Mouse (Mus musculus) testis, adult 2 months (tissue): ENCODE data around the gene Kng2. TPM values are rescaled to one million over a fixed set of nuclear protein-coding genes. Genes with fewer than 3 reads are reported as not detected.
"Not testable (repeated sequence)": the region's sequence is repeated elsewhere in the genome, so short reads cannot be mapped to it uniquely, and the experiment has no call there.

ENCODE experiments used
- H3K27ac ChIP-seq: fragments of 200-500 bp; 2 replicates; pipeline ENCODE4 v1.5.1; 2012; ENCODE audit warnings: low read depth, low read length; ENCODE audit not compliant: control insufficient read depth, insufficient read depth
- H3K27me3 ChIP-seq: fragments of 200-500 bp; 2 replicates; pipeline ENCODE4 v1.6.1; 2012; ENCODE audit warnings: mild to moderate bottlenecking, low read length, moderate library complexity; ENCODE audit not compliant: control insufficient read depth, insufficient read depth
- H3K36me3 ChIP-seq: fragments of 200-500 bp; 2 replicates; pipeline ENCODE4 v1.6.1; 2012; ENCODE audit warnings: mild to moderate bottlenecking, low read length; ENCODE audit not compliant: control insufficient read depth, insufficient read depth
- H3K4me1 ChIP-seq: fragments of 200-500 bp; 2 replicates; pipeline ENCODE4 v1.6.1; 2012; ENCODE audit warnings: low read length; ENCODE audit not compliant: control insufficient read depth, insufficient read depth
- H3K4me3 ChIP-seq: fragments of 200-500 bp; 2 replicates; pipeline ENCODE4 v1.5.1; 2012; ENCODE audit warnings: low read depth, mild to moderate bottlenecking, low read length, moderate library complexity, mixed read lengths; ENCODE audit not compliant: control insufficient read depth
- CTCF ChIP-seq: fragments of 200-500 bp; IDR thresholded peaks from 2 replicates; pipeline ENCODE4 v1.5.1; 2012; ENCODE audit warnings: low read depth, mild to moderate bottlenecking, inconsistent platforms, low read length, moderate library complexity; ENCODE audit not compliant: control insufficient read depth, insufficient read depth, insufficient replicate concordance
- POLR2A ChIP-seq: fragments of 200-500 bp; IDR thresholded peaks from 2 replicates; pipeline ENCODE4 v1.6.1; 2012; ENCODE audit warnings: low read depth, mild to moderate bottlenecking, inconsistent platforms, low read length, moderate library complexity; ENCODE audit not compliant: control insufficient read depth
- polyA plus RNA-seq: library from polyadenylated mRNA; depleted of rRNA; stranded (reverse); fragments of >200 nt; gene quantifications from 2 replicates; pipeline ENCODE4 v1.2.3, GENCODE M21; 2012; rRNA removed

Kng2 gene
- 0.40 TPM in 1 of 2 replicates, not detected in the other for polyA plus RNA-seq

- H3K27me3 ChIP-seq, H3K27ac ChIP-seq, H3K4me1 ChIP-seq, H3K4me3 ChIP-seq, H3K36me3 ChIP-seq: not testable (repeated sequence)
These were observed at the start of gene Kng2 for GRCm38 (mm10) chr16:23028966-23029600. TSS of gene Kng2 (minus strand) at chr16:23029482.

DNA sequence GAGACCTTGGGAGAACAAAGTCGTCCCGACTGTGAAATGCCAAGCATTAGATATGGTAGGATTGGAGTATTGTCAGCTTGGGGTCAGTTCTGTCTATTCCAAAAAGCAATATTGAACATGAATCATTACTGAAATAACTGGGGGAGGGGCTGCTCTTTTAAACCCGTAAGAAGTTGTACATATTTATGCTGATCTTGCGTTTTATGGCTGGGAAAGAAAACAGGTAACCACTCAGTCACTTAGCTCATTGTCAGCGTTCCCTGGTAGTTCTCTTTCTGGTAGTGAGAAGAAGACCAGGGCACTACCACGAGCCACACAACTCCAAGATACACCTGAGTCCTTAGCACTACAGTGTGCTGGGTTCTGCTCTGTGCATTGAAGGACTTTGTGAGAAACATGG lies 48.2 kb upstream of the Kng2 start:
- H3K27ac ChIP-seq, H3K36me3 ChIP-seq, H3K4me3 ChIP-seq, H3K4me1 ChIP-seq, H3K27me3 ChIP-seq: not testable (repeated sequence)

- not testable (repeated sequence) for H3K36me3 ChIP-seq, H3K4me1 ChIP-seq, H3K27ac ChIP-seq, H3K27me3 ChIP-seq, H3K4me3 ChIP-seq
These were observed 31.6 kb upstream of the Kng2 start for GRCm38 (mm10) chr16:23060781-23061325.

DNA sequence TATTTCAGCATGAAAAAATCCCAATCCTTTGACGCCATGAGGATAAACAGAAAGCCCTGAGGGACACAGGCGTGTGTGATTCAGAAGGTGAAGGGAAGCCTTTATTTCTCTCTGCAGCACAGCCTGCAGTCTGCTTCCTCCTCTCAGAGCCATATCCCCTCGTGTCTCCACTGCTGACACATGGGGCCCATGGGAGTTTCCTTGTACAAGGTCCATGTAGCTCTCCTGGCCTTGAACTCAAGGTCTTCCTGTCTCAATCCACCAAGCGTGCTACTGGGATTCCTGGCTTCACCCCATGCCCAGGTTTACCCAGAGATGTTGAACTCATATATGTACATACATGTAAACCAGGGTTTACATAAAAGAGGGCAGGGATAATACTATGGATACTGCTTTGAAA lies 30.3 kb upstream of the Kng2 start:
- not testable (repeated sequence) for H3K4me3 ChIP-seq, H3K27me3 ChIP-seq, H3K36me3 ChIP-seq, H3K4me1 ChIP-seq, H3K27ac ChIP-seq

DNA sequence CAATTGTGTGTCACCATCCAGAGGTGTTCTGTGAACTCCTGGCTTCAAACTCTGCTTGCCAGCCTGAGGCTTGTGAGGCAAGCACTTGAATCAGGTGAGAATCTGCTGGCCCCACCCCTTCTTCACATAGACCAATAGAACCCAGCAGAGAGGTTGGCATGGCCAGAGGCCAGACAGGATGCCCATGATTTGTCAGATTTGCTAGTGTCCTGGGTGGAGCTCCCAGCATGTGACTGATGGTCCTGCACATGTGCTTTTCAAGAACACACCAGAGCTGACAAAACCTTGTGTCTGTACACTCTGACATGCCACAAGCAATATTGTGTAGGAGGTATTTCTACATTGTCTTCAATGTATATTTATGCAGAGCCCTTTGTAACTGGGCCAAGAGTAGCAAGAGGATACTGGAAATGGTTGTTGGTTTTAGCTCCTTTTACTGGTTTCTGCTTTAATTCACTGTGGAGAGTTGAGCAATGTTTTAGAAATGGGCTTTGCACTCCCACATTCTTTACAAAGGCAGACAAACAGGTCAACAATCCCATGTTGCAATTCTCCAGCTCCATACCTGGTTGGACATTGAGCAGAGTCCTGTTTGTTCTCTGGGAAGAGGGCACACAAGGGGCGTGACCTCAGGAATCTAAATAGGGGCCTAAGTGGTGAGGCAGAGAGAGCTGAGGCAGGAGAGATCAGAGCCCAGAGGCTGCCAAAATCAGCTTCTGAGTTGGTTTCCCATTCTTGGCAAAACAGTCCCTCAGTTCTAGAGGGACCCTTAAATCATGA lies 28.6 kb upstream of the Kng2 start, which contains the start of gene Kng1:
TSS of gene Kng1 (plus strand) at position 198 of the 780 bp plus-strand sequence.
- not testable (repeated sequence) for H3K36me3 ChIP-seq, H3K27ac ChIP-seq, H3K4me1 ChIP-seq, H3K4me3 ChIP-seq, H3K27me3 ChIP-seq

DNA sequence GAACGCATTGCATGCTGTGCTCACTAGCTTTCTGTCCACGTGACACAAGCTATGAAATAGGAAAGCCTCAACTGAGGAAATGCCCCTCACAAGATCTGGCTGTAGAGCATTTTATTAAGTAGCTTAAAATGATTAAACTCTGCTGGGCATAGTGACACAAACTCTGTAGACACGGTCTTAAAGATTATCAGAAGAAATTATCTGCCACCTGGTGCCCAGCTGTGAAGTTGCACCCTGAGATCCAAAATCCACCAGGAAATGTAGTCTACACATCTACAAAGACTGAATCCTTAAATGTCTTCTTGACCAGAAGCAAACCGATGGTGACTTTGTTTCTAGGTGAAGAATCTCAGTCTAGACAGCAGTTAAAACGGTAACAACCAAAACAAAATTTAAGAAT lies 17.0 kb upstream of the Kng2 start:
- H3K36me3 ChIP-seq = no peaks in the 10 kb centered on the region
- TF ChIP-seq CTCF (no peak), POLR2A (no peak)
- no peak overlapping the region for H3K4me3 ChIP-seq
- H3K27me3 ChIP-seq = no peaks in the 10 kb centered on the region
- H3K4me1 ChIP-seq = no peaks in the 10 kb centered on the region
- H3K27ac ChIP-seq = no peak overlapping the region

DNA sequence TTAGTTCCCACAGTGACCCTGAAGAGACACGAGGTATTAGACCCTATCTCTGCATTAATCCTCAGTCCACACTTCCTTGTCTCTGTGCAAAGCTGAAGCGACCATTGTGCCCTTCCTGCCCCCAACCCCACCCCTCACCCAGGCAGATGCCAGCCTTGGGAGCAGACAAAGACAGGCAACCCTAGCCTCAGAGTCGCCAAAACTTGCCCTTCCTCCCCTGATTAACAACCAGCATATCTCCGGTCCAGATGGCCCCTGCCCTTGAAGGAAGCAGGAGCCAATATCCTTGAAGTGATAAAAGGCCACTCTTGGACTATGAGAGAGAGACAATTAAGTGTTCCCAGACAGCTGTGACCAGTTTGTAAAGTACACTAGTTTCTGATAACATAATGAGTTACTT lies 11.6 kb upstream of the Kng2 start:
- H3K4me1 ChIP-seq = no peaks in the 10 kb centered on the region
- H3K27me3 ChIP-seq = no peaks in the 10 kb centered on the region
- H3K27ac ChIP-seq = no peak overlapping the region
- no peaks in the 10 kb centered on the region for H3K36me3 ChIP-seq
- no peak overlapping the region for H3K4me3 ChIP-seq
- TF ChIP-seq POLR2A = no peak
- no peak for TF ChIP-seq CTCF

DNA sequence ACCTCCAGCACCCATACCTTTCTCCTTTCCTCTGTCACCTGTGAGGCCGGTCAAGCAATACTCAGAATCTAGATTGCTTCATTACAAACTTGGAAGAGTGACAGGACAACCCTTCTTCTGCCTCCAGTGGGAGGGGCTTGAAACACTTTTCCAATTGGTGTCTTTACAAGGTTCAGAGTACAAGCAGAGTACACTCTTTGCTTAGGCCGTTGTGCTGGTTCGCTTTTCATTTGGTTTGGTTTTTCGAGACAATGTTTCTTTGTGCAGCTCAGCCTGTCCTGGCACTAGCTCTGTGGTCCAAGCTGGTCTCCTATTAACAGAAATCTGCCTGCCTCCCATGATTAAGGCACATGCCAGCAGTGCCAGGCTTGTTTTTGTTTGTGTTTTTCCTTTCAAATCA lies 10.0 kb upstream of the Kng2 start:
- Histone ChIP-seq H3K27me3 (no peaks in the 10 kb centered on the region), H3K36me3 (no peaks in the 10 kb centered on the region), H3K4me1 (no peaks in the 10 kb centered on the region), H3K4me3 (no peak overlapping the region), H3K27ac (no peak overlapping the region)
- TF ChIP-seq CTCF (no peak), POLR2A (no peak)
